Mouse (Mus musculus) yolk sac, embryonic 10.5 days (tissue): Measurements from ENCODE around the gene Klra3.
"Not testable (repeated sequence)": the region's sequence is repeated elsewhere in the genome, so short reads cannot be mapped to it uniquely, and the experiment has no call there.

Experiments
- DNase-seq: peaks from one replicate; pipeline ENCODE4 v3.0.0-alpha.2; 2017; ENCODE audit warnings: low spot score

Gene Klra3

GRCm38 (mm10) chr6:130337411-130337810 lies at the start of gene Klra3:
Gene Klra3, minus strand, starts transcription at chr6:130337574.
- no peak for DNase-seq

GRCm38 (mm10) chr6:130386750-130387149 lies 49.4 kb upstream of the Klra3 start, which contains the start of gene Klra1:
Gene Klra1, minus strand, starts transcription at chr6:130386874.
- DNase-seq, result no peak

- DNase-seq, result no peak
These were observed 48.4 kb upstream of the Klra3 start for GRCm38 (mm10) chr6:130385803-130386202.

- DNase-seq, result no peak
These were observed 45.0 kb upstream of the Klra3 start for GRCm38 (mm10) chr6:130382375-130382774.

GRCm38 (mm10) chr6:130345381-130345780 lies 8.0 kb upstream of the Klra3 start:
- DNase-seq, result not testable (repeated sequence)

- DNase-seq, result not testable (repeated sequence)
These were observed 4.6 kb upstream of the Klra3 start for GRCm38 (mm10) chr6:130341973-130342372.

- no peak for DNase-seq
These were observed 49.3 kb downstream of the Klra3 start for GRCm38 (mm10) chr6:130287984-130288649.

GRCm38 (mm10) chr6:130281828-130282227 lies 55.5 kb downstream of the Klra3 start, which contains the start of gene Klra10:
Gene Klra10, minus strand, starts transcription at chr6:130281928.
- not testable (repeated sequence) for DNase-seq
